Mouse (Mus musculus) megakaryocyte, adult 5-6 weeks (primary cell): ENCODE measurements around the gene Eif3i. TPM values are rescaled to one million over a fixed set of nuclear protein-coding genes. Genes with fewer than 3 reads are reported as not detected.

Experiments
- ATAC-seq: 2 replicates; pipeline ENCODE4 v1.8.0; 2016; ENCODE audit warnings: mild to moderate bottlenecking, inconsistent platforms; ENCODE audit not compliant: poor library complexity, severe bottlenecking
- total RNA-seq, 2 experiments: library from RNA; stranded (forward) in 1 of 2; stranded (reverse) in 1 of 2; fragments of 153-499, 151-499 nt in 1 of 2; fragments of 221-1000, 200-1000 nt in 1 of 2; gene quantifications; 2 replicates each; pipeline versions ENCODE4 v1.2.3 to v1.2.4; 2015 to 2017

Gene Eif3i
- total RNA-seq (2015): 186 and 204 TPM in 2 replicates
- total RNA-seq (2017): 140 and 156 TPM in 2 replicates

GRCm38 (mm10) chr4:129600233-129601158 is at the start of gene Eif3i, which contains the start of gene Tmem234:
Gene Eif3i, minus strand, starts transcription at chr4:129600648.
Gene Tmem234, plus strand, starts transcription at chr4:129600668.
- peak; percentile 99 for ATAC-seq

- ATAC-seq: no peak
These were observed 48.2 kb upstream of the Eif3i start for GRCm38 (mm10) chr4:129648656-129649055.

- no peak for ATAC-seq
These were observed 44.8 kb upstream of the Eif3i start for GRCm38 (mm10) chr4:129645204-129645603.

- ATAC-seq: no peak
These were observed 41.3 kb upstream of the Eif3i start for GRCm38 (mm10) chr4:129641756-129642155.

GRCm38 (mm10) chr4:129640638-129641467 is 40.4 kb upstream of the Eif3i start, which contains the start of gene Txlna:
Gene Txlna, minus strand, starts transcription at chr4:129641065.
- peak; percentile 94 for ATAC-seq

GRCm38 (mm10) chr4:129640101-129640637 is 39.7 kb upstream of the Eif3i start:
- no peak for ATAC-seq

- no peak for ATAC-seq
These were observed 38.8 kb upstream of the Eif3i start for GRCm38 (mm10) chr4:129639221-129639620.

GRCm38 (mm10) chr4:129633852-129634251 is 33.4 kb upstream of the Eif3i start:
- no peak for ATAC-seq

GRCm38 (mm10) chr4:129631867-129632266 is 31.4 kb upstream of the Eif3i start:
- ATAC-seq: no peak

- no peak for ATAC-seq
These were observed 30.5 kb upstream of the Eif3i start for GRCm38 (mm10) chr4:129630944-129631343.

- ATAC-seq: no peak
These were observed 25.6 kb upstream of the Eif3i start for GRCm38 (mm10) chr4:129626035-129626434.

GRCm38 (mm10) chr4:129625496-129625895 is 25.0 kb upstream of the Eif3i start:
- ATAC-seq: no peak

- ATAC-seq: peak; percentile 64
These were observed 24.6 kb upstream of the Eif3i start for GRCm38 (mm10) chr4:129625029-129625370.

GRCm38 (mm10) chr4:129624281-129625028 is 24.0 kb upstream of the Eif3i start:
- peak; percentile 91 for ATAC-seq

- ATAC-seq: peak; percentile 1; the same call in 1 of the 2 replicates
These were observed 23.2 kb upstream of the Eif3i start, which contains the start of gene Ccdc28b for GRCm38 (mm10) chr4:129623681-129624091. Gene Ccdc28b, minus strand, starts transcription at chr4:129623947.

- no peak for ATAC-seq
These were observed 22.5 kb upstream of the Eif3i start for GRCm38 (mm10) chr4:129622803-129623535.

- ATAC-seq: no peak
These were observed 21.8 kb upstream of the Eif3i start for GRCm38 (mm10) chr4:129622120-129622802.

- no peak for ATAC-seq
These were observed 20.9 kb upstream of the Eif3i start for GRCm38 (mm10) chr4:129621283-129621841.
